Mouse (Mus musculus) forebrain, embryonic 15.5 days (tissue): Measurements from ENCODE around the gene Pnpla1. TPM values are rescaled to one million over a fixed set of nuclear protein-coding genes. Genes with fewer than 3 reads are reported as not detected.
A peak's percentile ranks its signal among the peaks of the same experiment; 100 is the strongest.

Source experiments
- ATAC-seq: fragments of 200-750 bp; cut with Nextera tagmentation; replicated peaks from 2 replicates; pipeline ENCODE4 v1.8.0; 2017; ENCODE audit warnings: mild to moderate bottlenecking, moderate TSS enrichment, moderate library complexity
- H3K27ac ChIP-seq: fragments of 300-500 bp; sonication (generic); replicated peaks from 2 replicates; pipeline ENCODE4 v1.5.1; 2015; ENCODE audit warnings: mild to moderate bottlenecking, inconsistent platforms
- H3K27me3 ChIP-seq: fragments of 300-500 bp; sonication (generic); 2 replicates; pipeline ENCODE4 v1.6.1; 2015; ENCODE audit warnings: inconsistent platforms
- H3K36me3 ChIP-seq: fragments of 300-500 bp; sonication (generic); 2 replicates; pipeline ENCODE4 v1.6.1; 2015; ENCODE audit warnings: mild to moderate bottlenecking, inconsistent platforms
- H3K4me1 ChIP-seq: fragments of 300-500 bp; sonication (generic); 2 replicates; pipeline ENCODE4 v1.6.1; 2015; ENCODE audit warnings: inconsistent platforms
- H3K4me2 ChIP-seq: fragments of 300-500 bp; sonication (generic); replicated peaks from 2 replicates; pipeline ENCODE4 v1.6.1; 2015; ENCODE audit warnings: mild to moderate bottlenecking, inconsistent platforms
- H3K4me3 ChIP-seq: fragments of 300-500 bp; sonication (generic); 2 replicates; pipeline ENCODE4 v1.5.1; 2015; ENCODE audit warnings: mild to moderate bottlenecking, inconsistent platforms
- H3K9ac ChIP-seq: fragments of 300-500 bp; sonication (generic); replicated peaks from 2 replicates; pipeline ENCODE4 v1.6.1; 2015; ENCODE audit warnings: mild to moderate bottlenecking, inconsistent platforms
- H3K9me3 ChIP-seq: fragments of 300-500 bp; sonication (generic); 2 replicates; pipeline ENCODE4 v1.6.1; 2016; ENCODE audit warnings: inconsistent platforms
- WGBS: fragments of 180-500 bp; shearing (Covaris S2); methylation state at CpG from one replicate; pipeline ENCODE4 v1.1.7; 2015; ENCODE audit warnings: mixed read lengths; 5-methylcytosine and 5-hydroxymethylcytosine counted together
- polyA plus RNA-seq: library from polyadenylated mRNA; unstranded; fragments of >200 nt; fragmentation: Nextera tagmentation; extraction: Ambion mirVana; gene quantifications from 2 replicates; pipeline ENCODE4 v1.2.1, GENCODE M21; 2015

Pnpla1 gene
- polyA plus RNA-seq, 1 experiment from 2014 or later = not detected

DNA sequence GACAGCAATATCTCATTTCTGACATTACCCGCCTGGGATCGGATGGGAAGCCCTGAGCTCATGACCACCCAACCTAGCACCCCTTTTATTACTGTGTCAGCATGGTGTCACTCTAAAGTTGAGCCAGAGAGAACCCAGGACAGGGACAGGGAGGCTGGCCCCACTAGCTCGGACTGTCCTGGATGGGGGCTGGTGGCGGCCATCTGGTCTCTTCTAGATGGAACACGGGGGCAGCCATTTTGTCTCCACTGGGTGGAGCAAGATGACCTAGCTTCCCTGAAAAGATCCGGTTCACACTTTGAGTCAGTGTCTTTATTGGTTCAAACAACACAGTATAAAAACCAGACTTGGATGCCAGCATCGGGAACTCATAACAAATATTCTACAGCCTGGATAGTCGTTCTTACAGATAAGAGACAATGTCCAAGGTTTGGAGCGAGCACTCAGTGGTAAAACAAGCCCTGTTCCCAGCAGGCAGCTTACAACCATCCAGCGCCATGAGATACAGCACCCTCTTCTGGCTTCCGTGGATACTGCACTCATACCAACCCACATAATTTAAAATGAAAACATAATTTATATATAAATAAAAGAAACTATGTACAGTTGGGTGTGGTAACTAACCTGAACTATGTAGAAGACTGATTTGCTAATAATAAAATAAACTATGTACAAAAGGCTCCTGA is 38.0 kb downstream of the Pnpla1 start:
- no peaks in the 10 kb centered on the region for H3K27me3 ChIP-seq
- H3K4me3 ChIP-seq = no peak overlapping the region
- H3K9ac ChIP-seq = no peak overlapping the region
- H3K4me1 ChIP-seq = no peaks in the 10 kb centered on the region
- H3K9me3 ChIP-seq = no peaks in the 10 kb centered on the region
- no peak for ATAC-seq
- no peak overlapping the region for H3K27ac ChIP-seq
- WGBS = 92% methylated on average over 11 of the region's 11 CpGs
- H3K4me2 ChIP-seq = no peak overlapping the region
- no peaks in the 10 kb centered on the region for H3K36me3 ChIP-seq

GRCm38 (mm10) chr17:28897817-28898216 is 39.6 kb downstream of the Pnpla1 start:
- Histone ChIP-seq H3K4me3 (no peak overlapping the region), H3K9ac (no peak overlapping the region), H3K4me2 (no peak overlapping the region), H3K9me3 (no peaks in the 10 kb centered on the region), H3K27ac (no peak overlapping the region), H3K4me1 (no peaks in the 10 kb centered on the region), H3K36me3 (no peaks in the 10 kb centered on the region), H3K27me3 (no peaks in the 10 kb centered on the region)
- ATAC-seq = no peak
- WGBS = 90% methylated on average over 5 of the region's 5 CpGs

- WGBS = 85% methylated on average over 5 of the region's 5 CpGs
- no peaks in the 10 kb centered on the region for H3K27me3 ChIP-seq
- no peak overlapping the region for H3K4me3 ChIP-seq
- H3K4me2 ChIP-seq = no peak overlapping the region
- H3K9me3 ChIP-seq = no peaks in the 10 kb centered on the region
- no peak for ATAC-seq
- H3K9ac ChIP-seq = no peak overlapping the region
- no peaks in the 10 kb centered on the region for H3K36me3 ChIP-seq
- H3K4me1 ChIP-seq = no peaks in the 10 kb centered on the region
- no peak overlapping the region for H3K27ac ChIP-seq
These were observed 40.0 kb downstream of the Pnpla1 start for GRCm38 (mm10) chr17:28898249-28898648.

GRCm38 (mm10) chr17:28899427-28899826 is 41.2 kb downstream of the Pnpla1 start:
- H3K4me3 ChIP-seq = no peak overlapping the region
- H3K27me3 ChIP-seq = no peaks in the 10 kb centered on the region
- H3K4me1 ChIP-seq = peaks cover under 1% of the 10 kb centered on the region
- no peak overlapping the region for H3K4me2 ChIP-seq
- no peaks in the 10 kb centered on the region for H3K9me3 ChIP-seq
- no peaks in the 10 kb centered on the region for H3K36me3 ChIP-seq
- WGBS = 76% methylated on average over 19 of the region's 19 CpGs
- no peak overlapping the region for H3K27ac ChIP-seq
- no peak for ATAC-seq
- no peak overlapping the region for H3K9ac ChIP-seq

GRCm38 (mm10) chr17:28901559-28901958 is 43.3 kb downstream of the Pnpla1 start:
- 76% methylated on average over 4 of the region's 4 CpGs for WGBS
- Histone ChIP-seq H3K9ac (no peak overlapping the region), H3K4me3 (no peak overlapping the region), H3K4me1 (peaks cover 10% of the 10 kb centered on the region), H3K4me2 (no peak overlapping the region), H3K27me3 (no peaks in the 10 kb centered on the region), H3K27ac (no peak overlapping the region), H3K9me3 (no peaks in the 10 kb centered on the region), H3K36me3 (no peaks in the 10 kb centered on the region)
- no peak for ATAC-seq

DNA sequence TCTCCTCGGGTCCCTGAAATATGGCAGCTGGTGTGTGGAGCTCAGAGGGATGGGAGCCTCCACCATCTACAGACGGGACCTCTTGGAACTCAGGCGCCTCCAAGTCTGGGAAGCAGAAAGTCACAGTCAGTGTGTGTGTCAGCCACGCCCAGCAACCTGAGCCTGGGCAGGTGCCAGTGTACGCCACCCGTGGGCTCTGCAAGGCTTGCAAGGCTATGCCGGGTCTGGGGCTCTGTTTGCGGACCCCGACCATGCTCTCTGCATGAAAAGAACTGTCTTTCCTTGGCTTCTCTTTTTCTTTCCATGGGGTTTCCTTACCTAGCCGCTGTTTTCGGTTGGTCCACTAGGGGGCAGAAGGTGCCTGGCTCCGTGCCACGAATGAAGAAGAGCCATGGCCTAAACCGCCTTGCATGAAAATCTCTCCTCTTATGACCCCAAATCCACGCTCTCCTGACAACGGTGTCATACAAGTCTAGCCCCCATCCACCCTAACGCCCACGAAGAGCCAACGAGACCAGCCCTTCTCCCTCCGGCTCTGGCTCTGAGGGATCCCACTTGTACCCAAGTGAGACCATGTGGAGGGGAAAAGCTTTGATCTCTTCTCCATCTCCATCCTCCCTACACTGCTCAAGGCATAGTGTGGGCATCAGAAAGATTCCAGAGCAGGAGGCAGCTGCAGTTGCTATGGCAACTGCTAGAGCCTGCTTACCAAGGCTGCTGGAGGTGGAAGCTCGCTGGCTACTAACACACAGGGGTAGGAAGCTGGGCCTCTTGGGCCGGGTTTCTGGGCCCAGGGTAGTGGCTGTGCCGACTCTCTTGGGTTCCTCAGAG is 46.5 kb downstream of the Pnpla1 start:
- peak; percentile 85 for ATAC-seq
- Histone ChIP-seq H3K27ac (peak overlapping the region; percentile 70), H3K9me3 (no peaks in the 10 kb centered on the region), H3K27me3 (no peaks in the 10 kb centered on the region), H3K4me3 (no peak overlapping the region), H3K4me2 (no peak overlapping the region), H3K9ac (no peak overlapping the region), H3K36me3 (no peaks in the 10 kb centered on the region), H3K4me1 (peaks cover 23% of the 10 kb centered on the region)
- 28% methylated on average over 23 of the region's 23 CpGs for WGBS

DNA sequence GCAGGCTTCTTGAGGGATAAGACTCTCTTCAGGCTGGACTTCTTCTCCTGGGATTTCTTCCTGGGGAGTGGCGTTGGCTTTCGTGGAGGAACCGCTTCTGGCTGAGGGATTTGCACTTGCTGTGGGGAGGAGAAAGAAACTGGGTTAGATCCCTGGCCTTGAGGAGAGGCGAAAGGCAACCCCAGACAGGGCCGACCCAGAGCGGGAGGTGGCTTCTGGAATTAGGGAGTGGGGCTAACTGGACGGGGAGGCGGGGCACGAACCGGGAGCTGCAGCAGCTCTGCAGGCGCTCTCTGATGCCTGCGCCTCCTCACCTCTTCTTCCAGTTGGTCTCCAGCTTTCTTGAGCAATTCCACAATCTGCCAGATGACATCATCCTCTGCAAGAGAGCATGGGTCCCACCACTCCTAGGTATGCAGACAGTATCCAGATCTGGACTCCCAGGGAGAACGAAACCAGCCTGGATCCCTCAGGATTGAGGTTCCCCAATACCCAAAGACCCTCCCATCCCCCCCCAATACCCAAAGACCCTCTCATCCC is 47.2 kb downstream of the Pnpla1 start:
- Histone ChIP-seq H3K27me3 (no peaks in the 10 kb centered on the region), H3K36me3 (no peaks in the 10 kb centered on the region), H3K9me3 (no peaks in the 10 kb centered on the region), H3K4me2 (no peak overlapping the region), H3K27ac (peak overlapping the region; percentile 70), H3K4me1 (peaks cover 23% of the 10 kb centered on the region), H3K9ac (no peak overlapping the region), H3K4me3 (no peak overlapping the region)
- WGBS = 72% methylated on average over 13 of the region's 13 CpGs
- ATAC-seq = 0 out of 2 replicates have a peak, but pooled peaks have one; percentile 20

DNA sequence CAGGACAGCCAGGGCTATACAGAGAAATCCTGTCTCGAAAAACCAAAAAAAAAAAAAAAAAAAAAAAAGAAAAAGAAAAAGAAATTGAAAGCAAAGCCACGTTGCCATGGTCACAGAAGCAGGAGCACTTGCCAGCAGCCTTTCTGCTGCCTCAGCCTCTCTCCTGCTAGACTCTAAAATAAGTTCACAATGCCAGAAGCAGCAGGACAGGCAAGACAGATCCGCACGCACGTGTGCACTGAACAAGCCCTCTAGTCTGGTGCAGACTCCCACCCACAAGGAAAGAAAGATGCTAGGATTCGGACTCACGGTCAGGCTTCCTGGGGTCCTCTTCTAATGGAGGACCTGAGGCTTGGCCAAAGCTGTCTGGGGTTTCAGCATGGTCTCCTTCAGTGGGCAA is 49.7 kb downstream of the Pnpla1 start:
- ATAC-seq = no peak
- H3K4me2 ChIP-seq = no peak overlapping the region
- H3K27ac ChIP-seq = 0 out of 2 replicates have a peak overlapping the region, but pooled peaks have one; percentile 9
- H3K4me3 ChIP-seq = no peak overlapping the region
- 44% methylated on average over 7 of the region's 7 CpGs for whole genome bisulfite sequencing
- no peaks in the 10 kb centered on the region for H3K9me3 ChIP-seq
- H3K36me3 ChIP-seq = no peaks in the 10 kb centered on the region
- no peak overlapping the region for H3K9ac ChIP-seq
- H3K4me1 ChIP-seq = peaks cover 23% of the 10 kb centered on the region
- no peaks in the 10 kb centered on the region for H3K27me3 ChIP-seq

- Histone ChIP-seq H3K4me2 (peak overlapping the region; percentile 35), H3K36me3 (no peaks in the 10 kb centered on the region), H3K27ac (no peak overlapping the region), H3K9me3 (no peaks in the 10 kb centered on the region), H3K27me3 (no peaks in the 10 kb centered on the region), H3K4me3 (peak overlapping the region; percentile 5; the same call in 1 of the 2 replicates), H3K9ac (no peak overlapping the region; the same call in 1 of the 2 replicates), H3K4me1 (peaks cover 23% of the 10 kb centered on the region)
- 6% methylated on average over 29 of the region's 29 CpGs for WGBS
- ATAC-seq = no peak
These were observed 51.2 kb downstream of the Pnpla1 start for GRCm38 (mm10) chr17:28909252-28909941.

DNA sequence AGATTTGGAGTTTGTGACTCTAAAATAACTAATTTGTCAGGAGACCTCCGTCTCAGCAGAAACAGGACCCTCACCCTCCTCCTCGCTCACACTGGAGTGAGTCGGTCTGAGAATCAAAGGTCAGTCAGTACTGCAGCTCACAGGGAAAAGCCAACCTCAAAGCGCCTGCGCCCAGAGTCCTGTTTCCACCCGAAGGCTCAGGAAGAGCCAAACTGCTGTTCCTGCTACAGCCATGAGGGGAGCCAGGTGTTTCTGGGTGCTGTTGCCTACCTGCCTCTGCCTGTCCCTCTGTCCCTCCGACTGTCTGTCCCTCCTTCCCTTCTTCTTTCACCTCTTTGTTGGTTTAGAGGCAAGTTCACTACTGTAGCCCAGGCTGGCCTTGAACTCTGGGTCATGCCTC is 51.9 kb downstream of the Pnpla1 start:
- Histone ChIP-seq H3K9ac (no peak overlapping the region), H3K4me1 (peaks cover 16% of the 10 kb centered on the region), H3K27ac (no peak overlapping the region), H3K9me3 (no peaks in the 10 kb centered on the region), H3K4me2 (no peak overlapping the region), H3K27me3 (no peaks in the 10 kb centered on the region), H3K36me3 (no peaks in the 10 kb centered on the region), H3K4me3 (no peak overlapping the region)
- no peak for ATAC-seq
- WGBS = 25% methylated on average over 7 of the region's 7 CpGs

- Histone ChIP-seq H3K4me1 (peaks cover 10% of the 10 kb centered on the region; the same call in 1 of the 2 replicates), H3K9me3 (no peaks in the 10 kb centered on the region), H3K36me3 (no peaks in the 10 kb centered on the region), H3K27ac (no peak overlapping the region), H3K4me2 (no peak overlapping the region), H3K4me3 (no peak overlapping the region), H3K27me3 (no peaks in the 10 kb centered on the region), H3K9ac (no peak overlapping the region)
- WGBS = 62% methylated on average over 5 of the region's 5 CpGs
- ATAC-seq = no peak
These were observed 55.0 kb downstream of the Pnpla1 start for GRCm38 (mm10) chr17:28913200-28913599.

DNA sequence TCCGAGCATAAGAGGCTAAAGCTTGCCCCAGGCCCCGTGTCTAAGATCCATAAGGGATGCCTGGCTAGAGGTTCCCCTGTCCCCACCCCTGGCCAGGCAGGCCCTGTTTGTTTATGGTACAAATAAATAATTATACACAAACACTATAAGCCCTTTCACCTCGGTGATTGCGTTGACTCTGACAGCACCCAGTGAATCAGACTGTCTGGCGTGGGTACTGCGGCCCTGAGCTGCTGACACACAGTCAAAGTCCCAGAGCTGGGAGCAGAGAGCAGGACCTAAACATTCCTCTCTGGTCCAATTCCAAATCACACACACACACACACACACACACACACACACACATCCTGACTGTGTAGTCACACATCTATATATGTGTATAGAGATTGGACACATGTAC is 55.7 kb downstream of the Pnpla1 start:
- peaks cover 7% of the 10 kb centered on the region; the same call in 1 of the 2 replicates for H3K4me1 ChIP-seq
- H3K4me3 ChIP-seq = no peak overlapping the region
- H3K27me3 ChIP-seq = no peaks in the 10 kb centered on the region
- no peak overlapping the region for H3K27ac ChIP-seq
- no peaks in the 10 kb centered on the region for H3K36me3 ChIP-seq
- H3K9ac ChIP-seq = no peak overlapping the region
- ATAC-seq = no peak
- 83% methylated on average over 6 of the region's 6 CpGs for WGBS
- no peak overlapping the region for H3K4me2 ChIP-seq
- no peaks in the 10 kb centered on the region for H3K9me3 ChIP-seq
